Mouse (Mus musculus) midbrain, embryonic 11.5 days (tissue): ENCODE measurements at regions not wholly inside any gene's neighbourhood (a gene's known extent, or its start where the extent isn't known, plus 50 kb on each side); places are given as distances from the start of the nearest gene placed in this dataset.

Experiments used
- ATAC-seq: fragments of 200-750 bp; cut with Nextera tagmentation; 2 replicates; pipeline ENCODE4 v1.8.0; 2017; ENCODE audit warnings: moderate TSS enrichment, moderate library complexity; ENCODE audit not compliant: low FRiP score
- DNase-seq: peaks from one replicate; pipeline ENCODE4 v3.0.0; 2015; ENCODE audit warnings: low spot score; ENCODE audit errors: missing footprints
- H3K27ac ChIP-seq: fragments of 300-500 bp; sonication (generic); 2 replicates; pipeline ENCODE4 v1.5.1; 2014; ENCODE audit warnings: low read depth, low read length
- H3K27me3 ChIP-seq: fragments of 300-500 bp; sonication (generic); 2 replicates; pipeline ENCODE4 v1.6.1; 2014; ENCODE audit warnings: mild to moderate bottlenecking, low read length, moderate library complexity, mixed read lengths; ENCODE audit not compliant: control insufficient read depth, insufficient read depth
- H3K36me3 ChIP-seq: fragments of 300-500 bp; sonication (generic); 2 replicates; pipeline ENCODE4 v1.6.1; 2014; ENCODE audit warnings: mild to moderate bottlenecking, low read length, moderate library complexity, mixed read lengths; ENCODE audit not compliant: control insufficient read depth, insufficient read depth
- H3K4me1 ChIP-seq: fragments of 300-500 bp; sonication (generic); 2 replicates; pipeline ENCODE4 v1.6.1; 2014; ENCODE audit warnings: low read length; ENCODE audit not compliant: control insufficient read depth, insufficient read depth
- H3K4me2 ChIP-seq: fragments of 300-500 bp; sonication (generic); 2 replicates; pipeline ENCODE4 v1.6.1; 2014; ENCODE audit warnings: mild to moderate bottlenecking, moderate library complexity
- H3K4me3 ChIP-seq: fragments of 300-500 bp; sonication (generic); 2 replicates; pipeline ENCODE4 v1.5.1; 2014; ENCODE audit warnings: low read depth, low read length
- H3K9ac ChIP-seq: fragments of 300-500 bp; sonication (generic); 2 replicates; pipeline ENCODE4 v1.6.1; 2014; ENCODE audit warnings: low read length
- H3K9me3 ChIP-seq: fragments of 300-500 bp; sonication (generic); 2 replicates; pipeline ENCODE4 v1.6.1; 2016; ENCODE audit warnings: low read length; ENCODE audit not compliant: control insufficient read depth
- WGBS: fragments of 180-500 bp; shearing (Covaris S2); extraction: QIAGEN DNeasy Blood & Tissue Kit; methylation state at CpG from one replicate; pipeline ENCODE4 v1.1.7; 2014; 5-methylcytosine and 5-hydroxymethylcytosine counted together

DNA sequence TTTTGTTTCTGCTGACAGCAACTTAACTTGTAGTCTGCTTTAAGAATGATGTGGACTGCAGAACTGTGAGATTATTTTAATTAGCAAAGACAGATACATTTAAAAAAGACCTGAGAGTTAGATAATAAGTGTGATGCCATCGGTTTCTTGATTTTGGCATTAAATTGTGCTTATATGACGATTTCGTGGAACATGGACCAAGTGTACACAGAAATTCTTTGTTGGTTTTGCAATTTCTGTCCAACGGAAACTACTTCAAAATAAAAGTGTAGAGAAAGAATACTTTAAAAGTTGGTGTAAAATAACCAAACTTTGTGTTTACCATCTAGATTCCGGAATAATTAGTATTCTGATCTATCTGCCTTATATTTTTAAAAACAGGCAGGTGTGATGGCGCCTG, 81.4 kb upstream of the Pik3r1 start:
- WGBS = 88% methylated on average over 6 of the region's 6 CpGs
- Histone ChIP-seq H3K4me2 (no peak overlapping the region), H3K27me3 (no peaks in the 10 kb centered on the region), H3K4me1 (no peaks in the 10 kb centered on the region), H3K36me3 (no peaks in the 10 kb centered on the region), H3K27ac (no peak overlapping the region), H3K9ac (no peak overlapping the region), H3K9me3 (no peaks in the 10 kb centered on the region), H3K4me3 (no peak overlapping the region)
- peak; percentile 17 for DNase-seq
- ATAC-seq = no peak

DNA sequence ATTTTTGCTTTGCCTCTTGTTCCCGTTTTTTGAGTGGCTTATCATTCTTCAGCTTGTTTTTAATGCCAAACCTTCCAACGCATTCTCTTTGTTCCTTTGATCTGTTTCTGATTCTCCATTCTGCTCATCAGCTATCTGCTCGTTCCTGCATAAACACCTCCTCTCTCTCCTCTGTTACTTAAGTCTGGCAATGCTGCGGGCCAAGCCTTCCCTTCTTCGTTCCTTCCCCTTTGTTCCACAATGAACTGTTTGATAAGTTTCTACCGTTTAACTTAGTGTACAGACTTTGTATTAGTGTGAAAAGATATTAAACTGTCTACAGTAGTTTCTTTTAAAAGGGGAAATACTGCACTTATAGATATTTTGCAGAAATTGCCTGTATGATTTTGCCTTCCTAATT, 83.3 kb upstream of the Pik3r1 start:
- no peaks in the 10 kb centered on the region for H3K36me3 ChIP-seq

DNA sequence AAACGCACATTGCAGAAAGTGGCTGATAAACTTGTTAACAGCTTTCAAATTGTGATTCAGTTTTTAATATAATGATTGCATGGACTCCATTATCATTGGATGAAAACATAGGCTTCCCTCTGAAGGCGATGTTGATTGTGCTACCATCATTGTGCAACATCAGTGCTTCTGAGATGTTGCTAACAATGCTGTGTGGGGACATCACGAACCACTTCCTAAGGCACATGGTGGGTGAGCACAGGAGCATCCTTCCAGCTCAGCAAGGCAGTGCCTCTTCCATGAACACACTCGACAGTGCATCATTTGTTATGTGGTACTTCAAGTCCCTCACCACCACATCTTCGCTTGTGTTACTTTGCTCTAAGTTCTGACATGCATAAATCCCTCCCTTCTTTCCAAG, 84.9 kb upstream of the Pik3r1 start:
- Histone ChIP-seq H3K36me3 (no peaks in the 10 kb centered on the region), H3K9me3 (no peaks in the 10 kb centered on the region), H3K4me2 (no peak overlapping the region), H3K9ac (no peak overlapping the region), H3K4me1 (no peaks in the 10 kb centered on the region), H3K27me3 (no peaks in the 10 kb centered on the region), H3K27ac (no peak overlapping the region), H3K4me3 (no peak overlapping the region)
- DNase-seq (peak; percentile 21), ATAC-seq (no peak)
- 88% methylated on average over 5 of the region's 5 CpGs for WGBS

More for the DNA sequence above, 83.3 kb upstream of the Pik3r1 start:
- H3K4me3 ChIP-seq = no peak overlapping the region
- no peak overlapping the region for H3K27ac ChIP-seq
- DNase-seq (peak; percentile 8), ATAC-seq (no peak)
- H3K27me3 ChIP-seq = no peaks in the 10 kb centered on the region
- no peak overlapping the region for H3K4me2 ChIP-seq
- no peak overlapping the region for H3K9ac ChIP-seq
- no peaks in the 10 kb centered on the region for H3K9me3 ChIP-seq
- H3K4me1 ChIP-seq = no peaks in the 10 kb centered on the region
- WGBS = 73% methylated on average over 6 of the region's 6 CpGs

DNA sequence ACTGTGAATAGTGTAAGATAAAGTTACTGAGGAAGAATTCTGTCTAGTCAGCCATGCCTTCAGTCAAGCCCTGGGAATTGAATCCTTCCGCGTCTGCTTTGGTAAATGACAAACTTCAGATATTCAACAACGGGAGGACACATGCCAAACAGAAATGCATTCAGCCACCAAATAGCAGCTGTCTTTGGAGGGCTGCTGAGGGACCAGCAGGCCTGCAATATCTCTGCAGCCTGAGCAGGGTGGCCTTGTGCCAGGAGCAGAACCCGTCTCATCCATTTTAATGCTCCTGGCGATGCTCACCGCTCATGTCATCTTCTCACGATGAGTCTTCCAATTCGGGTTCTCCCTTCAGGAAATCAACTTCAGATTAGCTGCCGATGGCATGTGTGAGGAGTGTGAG, 87.1 kb upstream of the Pik3r1 start:
- Histone ChIP-seq H3K27ac (no peak overlapping the region), H3K27me3 (no peaks in the 10 kb centered on the region), H3K9ac (no peak overlapping the region), H3K9me3 (no peaks in the 10 kb centered on the region), H3K4me3 (no peak overlapping the region), H3K4me1 (no peaks in the 10 kb centered on the region), H3K36me3 (no peaks in the 10 kb centered on the region), H3K4me2 (no peak overlapping the region)
- 93% methylated on average over 9 of the region's 9 CpGs for WGBS
- ATAC-seq = no peak
- DNase-seq = peak; percentile 0

DNA sequence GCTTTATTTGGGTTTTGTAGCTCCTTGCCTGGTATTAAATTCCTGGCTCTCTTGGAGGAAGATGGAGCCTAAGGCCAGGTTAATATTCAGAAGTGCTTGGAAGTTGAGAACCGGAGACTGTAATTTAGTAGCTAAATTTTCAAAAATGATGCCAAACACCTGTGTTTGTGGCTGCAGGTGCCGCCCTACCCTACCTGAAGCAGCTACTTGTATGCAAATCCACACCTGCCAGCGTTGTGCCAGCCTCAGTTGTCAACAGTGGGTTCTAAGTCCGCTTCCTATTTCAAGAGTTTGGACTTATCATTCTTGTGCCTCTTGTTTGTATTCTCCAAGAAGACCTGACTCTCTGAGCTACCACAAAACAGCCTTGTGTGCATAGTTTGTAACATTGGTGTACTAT, 92.7 kb upstream of the Pik3r1 start:
- no peak overlapping the region for H3K9ac ChIP-seq
- no peak overlapping the region for H3K4me2 ChIP-seq
- ATAC-seq (no peak), DNase-seq (no peak)
- WGBS = 84% methylated on average over 4 of the region's 4 CpGs
- no peaks in the 10 kb centered on the region for H3K4me1 ChIP-seq
- no peak overlapping the region for H3K27ac ChIP-seq
- H3K4me3 ChIP-seq = no peak overlapping the region
- H3K27me3 ChIP-seq = no peaks in the 10 kb centered on the region
- no peaks in the 10 kb centered on the region for H3K36me3 ChIP-seq
- no peaks in the 10 kb centered on the region for H3K9me3 ChIP-seq

DNA sequence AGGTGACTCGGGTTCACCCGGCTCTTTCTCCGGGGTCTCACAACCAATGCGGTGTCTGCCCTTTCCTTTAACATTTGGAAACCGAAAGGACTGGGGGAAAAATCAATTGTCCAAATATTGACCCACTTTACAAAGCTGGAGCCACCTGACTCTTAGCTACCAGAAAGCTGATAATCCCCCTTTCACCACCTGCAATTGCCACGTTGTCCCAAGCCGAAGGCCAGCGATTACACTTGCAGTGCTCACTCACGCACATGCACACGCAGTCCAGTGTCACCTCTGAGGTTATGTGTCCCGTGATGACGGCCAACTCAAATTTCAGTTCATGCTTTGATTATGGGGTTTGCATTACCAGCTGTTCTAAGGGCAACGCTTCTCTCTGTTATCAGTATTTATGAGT, 94.0 kb upstream of the Pik3r1 start:
- Histone ChIP-seq H3K27ac (no peak overlapping the region), H3K4me3 (no peak overlapping the region), H3K4me1 (no peaks in the 10 kb centered on the region), H3K4me2 (no peak overlapping the region), H3K36me3 (no peaks in the 10 kb centered on the region), H3K9me3 (no peaks in the 10 kb centered on the region), H3K9ac (no peak overlapping the region), H3K27me3 (no peaks in the 10 kb centered on the region)
- ATAC-seq (0 out of 2 replicates have a peak, but pooled peaks have one; percentile 50), DNase-seq (no peak)
- 83% methylated on average over 13 of the region's 13 CpGs for WGBS

DNA sequence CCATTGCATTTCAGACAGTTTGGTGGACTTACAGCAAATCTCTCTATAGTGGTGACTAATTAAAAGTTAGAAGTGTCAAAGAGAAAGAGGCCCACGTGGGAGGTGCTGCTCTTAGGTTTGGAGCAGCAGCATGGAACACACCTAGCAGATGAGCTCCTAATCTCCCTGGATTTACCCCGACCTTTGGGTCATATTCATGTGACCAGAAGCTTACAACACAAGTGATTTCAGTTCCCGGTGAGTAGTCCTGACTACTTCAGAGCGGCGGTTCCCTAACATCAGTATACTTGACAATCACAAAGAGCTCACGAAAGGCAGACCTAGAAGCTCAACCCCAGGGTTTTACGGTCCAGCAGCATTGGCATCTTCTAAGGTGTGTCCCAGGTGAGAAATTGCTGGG, 95.0 kb upstream of the Pik3r1 start:
- Histone ChIP-seq H3K27me3 (no peaks in the 10 kb centered on the region), H3K9me3 (no peaks in the 10 kb centered on the region), H3K4me2 (no peak overlapping the region), H3K4me3 (no peak overlapping the region), H3K36me3 (no peaks in the 10 kb centered on the region), H3K9ac (no peak overlapping the region), H3K27ac (no peak overlapping the region), H3K4me1 (no peaks in the 10 kb centered on the region)
- WGBS = 83% methylated on average over 7 of the region's 7 CpGs
- ATAC-seq (no peak), DNase-seq (no peak)

DNA sequence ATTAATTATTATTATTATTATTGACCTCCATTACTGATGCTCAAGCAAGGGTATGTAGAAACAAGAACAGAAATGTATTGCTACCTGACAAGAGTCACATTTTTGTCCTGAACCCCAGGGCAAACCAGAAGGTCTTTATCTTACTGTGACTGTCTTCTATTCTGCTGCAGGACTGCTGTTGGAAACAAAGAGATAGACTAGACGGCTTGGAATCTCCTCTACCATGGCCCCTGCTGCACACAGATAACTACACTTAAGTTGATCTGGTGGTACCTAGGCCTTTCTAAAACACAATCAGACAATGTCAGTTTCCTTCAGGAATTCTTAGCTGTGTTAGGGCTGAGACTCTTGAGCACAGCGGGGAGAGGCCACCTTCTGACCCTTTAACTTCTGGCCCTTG, 95.6 kb upstream of the Pik3r1 start:
- Histone ChIP-seq H3K4me3 (no peak overlapping the region), H3K9me3 (no peaks in the 10 kb centered on the region), H3K36me3 (no peaks in the 10 kb centered on the region), H3K27me3 (no peaks in the 10 kb centered on the region), H3K4me2 (no peak overlapping the region), H3K4me1 (no peaks in the 10 kb centered on the region), H3K9ac (no peak overlapping the region), H3K27ac (no peak overlapping the region)
- DNase-seq (no peak), ATAC-seq (no peak)
- 76% methylated on average over 2 of the region's 2 CpGs for WGBS

DNA sequence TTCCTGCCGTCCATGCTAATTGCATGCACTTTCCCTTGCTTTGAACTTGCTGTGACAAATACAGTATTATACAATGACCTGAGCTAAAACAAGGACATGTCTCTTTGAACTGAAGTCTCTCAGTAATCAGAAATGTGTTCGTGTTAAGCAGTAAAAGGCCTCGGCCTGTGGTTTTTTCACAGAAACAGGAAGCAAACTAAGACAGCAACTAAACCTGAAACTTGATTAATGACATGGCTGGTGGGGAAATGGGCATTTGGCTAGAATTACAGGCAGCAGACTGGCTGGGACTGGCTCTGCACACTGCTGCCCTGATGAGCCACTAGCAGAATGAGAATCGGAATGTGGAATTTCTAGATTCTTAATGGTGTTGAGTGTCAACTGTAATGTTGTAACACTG, 98.8 kb upstream of the Pik3r1 start:
- Histone ChIP-seq H3K36me3 (no peaks in the 10 kb centered on the region), H3K27me3 (no peaks in the 10 kb centered on the region), H3K9ac (no peak overlapping the region), H3K4me2 (no peak overlapping the region), H3K27ac (no peak overlapping the region), H3K4me1 (no peaks in the 10 kb centered on the region), H3K4me3 (no peak overlapping the region), H3K9me3 (no peaks in the 10 kb centered on the region)
- WGBS = 87% methylated on average over 4 of the region's 4 CpGs
- ATAC-seq = no peak
- DNase-seq = no peak

DNA sequence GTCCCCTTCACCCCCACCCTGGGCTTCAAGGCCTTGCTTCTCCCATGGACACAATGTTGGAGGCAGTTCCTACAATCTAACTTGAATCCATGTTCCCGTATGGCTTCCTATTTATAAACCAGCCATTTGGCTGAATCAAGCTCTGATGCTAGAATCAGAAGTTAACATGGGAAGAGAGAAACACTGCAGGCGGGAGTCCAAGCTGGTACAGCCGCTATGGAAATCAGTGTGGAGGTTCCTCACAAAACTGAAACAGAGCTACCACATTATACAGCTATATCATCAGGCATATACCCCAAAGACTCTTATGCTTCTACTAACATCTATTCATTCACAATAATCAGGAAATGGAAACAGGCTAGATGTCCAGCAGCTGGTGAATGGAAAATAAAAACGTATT, 106.7 kb upstream of the Pik3r1 start:
- Histone ChIP-seq H3K27me3 (no peaks in the 10 kb centered on the region), H3K27ac (no peak overlapping the region), H3K9ac (no peak overlapping the region), H3K4me3 (no peak overlapping the region), H3K4me1 (no peaks in the 10 kb centered on the region), H3K36me3 (no peaks in the 10 kb centered on the region), H3K9me3 (no peaks in the 10 kb centered on the region), H3K4me2 (no peak overlapping the region)
- 94% methylated on average over 4 of the region's 4 CpGs for WGBS
- ATAC-seq (no peak), DNase-seq (no peak)
